Mouse (Mus musculus) midbrain, postnatal 0 days (tissue): ENCODE results near the gene Prkce. TPM values are rescaled to one million over a fixed set of nuclear protein-coding genes. Genes with fewer than 3 reads are reported as not detected.

ENCODE experiments used
- ATAC-seq: fragments of 200-750 bp; cut with Nextera tagmentation; 2 replicates; pipeline ENCODE4 v1.8.0; 2017; ENCODE audit warnings: moderate number of reproducible peaks, mild to moderate bottlenecking, moderate TSS enrichment, moderate library complexity; ENCODE audit not compliant: low FRiP score
- DNase-seq: peaks from one replicate; pipeline ENCODE4 v3.0.0-alpha.2; 2015; ENCODE audit warnings: low spot score
- H3K27ac ChIP-seq: fragments of 300-500 bp; sonication (generic); 2 replicates; pipeline ENCODE4 v1.5.1; 2014; ENCODE audit warnings: low read depth, mild to moderate bottlenecking, low read length, mixed read lengths
- H3K27me3 ChIP-seq: fragments of 300-500 bp; sonication (generic); 2 replicates; pipeline ENCODE4 v1.6.1; 2014; ENCODE audit warnings: low read length, control low read depth, mixed read lengths; ENCODE audit not compliant: insufficient read depth
- H3K36me3 ChIP-seq: fragments of 300-500 bp; sonication (generic); 2 replicates; pipeline ENCODE4 v1.6.1; 2014; ENCODE audit warnings: low read length, control low read depth, mixed read lengths; ENCODE audit not compliant: insufficient read depth
- H3K4me1 ChIP-seq: fragments of 300-500 bp; sonication (generic); 2 replicates; pipeline ENCODE4 v1.6.1; 2014; ENCODE audit warnings: mild to moderate bottlenecking, control low read depth, antibody characterized with exemption, low read length, mixed read lengths; ENCODE audit not compliant: insufficient read depth
- H3K4me2 ChIP-seq: fragments of 300-500 bp; sonication (generic); 2 replicates; pipeline ENCODE4 v1.6.1; 2014; ENCODE audit warnings: low read depth, mild to moderate bottlenecking, low read length, mixed read lengths; ENCODE audit not compliant: poor library complexity, severe bottlenecking
- H3K4me3 ChIP-seq: fragments of 300-500 bp; sonication (generic); 2 replicates; pipeline ENCODE4 v1.5.1; 2014; ENCODE audit warnings: low read depth, mild to moderate bottlenecking, low read length, moderate library complexity
- H3K9ac ChIP-seq: fragments of 300-500 bp; sonication (generic); replicated peaks from 2 replicates; pipeline ENCODE4 v1.6.1; 2014; ENCODE audit warnings: mild to moderate bottlenecking, low read length, moderate library complexity, mixed read lengths; ENCODE audit not compliant: poor library complexity, severe bottlenecking
- H3K9me3 ChIP-seq: fragments of 300-500 bp; sonication (generic); 2 replicates; pipeline ENCODE4 v1.6.1; 2016; ENCODE audit warnings: low read length, control low read depth
- CTCF ChIP-seq: IDR thresholded peaks from 2 replicates; pipeline ENCODE4 v1.5.1; 2016; ENCODE audit warnings: antibody characterized with exemption, mild to moderate bottlenecking
- WGBS: fragments of 180-500 bp; shearing (Covaris S2); extraction: QIAGEN DNeasy Blood & Tissue Kit; methylation state at CpG from one replicate; pipeline ENCODE4 v1.1.7; 2014; 5-methylcytosine and 5-hydroxymethylcytosine counted together
- polyA plus RNA-seq: library from polyadenylated mRNA; unstranded; fragments of >200 nt; fragmentation: Nextera tagmentation; extraction: Ambion mirVana; gene quantifications from 2 replicates; pipeline ENCODE4 v1.2.1, GENCODE M21; 2015
- total RNA-seq: library from RNA; depleted of rRNA; stranded (reverse); fragments of >200 nt; gene quantifications from 2 replicates; pipeline ENCODE4 v1.2.3, GENCODE M21; 2014

Prkce gene
- total and polyA plus RNA-seq, 2 experiments from 2014 or later: 61.0 to 64.5 TPM

- H3K27me3 ChIP-seq: no peaks in the 10 kb centered on the region
- DNase-seq (no peak), ATAC-seq (no peak)
- H3K4me3 ChIP-seq: no peak overlapping the region
- no peak overlapping the region for H3K9ac ChIP-seq
- no peak overlapping the region for H3K4me2 ChIP-seq
- 47% methylated on average over 7 of the region's 7 CpGs for WGBS
- H3K9me3 ChIP-seq: no peaks in the 10 kb centered on the region
- H3K27ac ChIP-seq: no peak overlapping the region
- peaks cover 3% of the 10 kb centered on the region; the same call in 1 of the 2 replicates for H3K4me1 ChIP-seq
- H3K36me3 ChIP-seq: no peaks in the 10 kb centered on the region
- TF ChIP-seq CTCF: no peak
These were observed 18.0 kb downstream of the Prkce start for GRCm38 (mm10) chr17:86185584-86185983.

GRCm38 (mm10) chr17:86187777-86188176 lies 20.2 kb downstream of the Prkce start:
- ATAC-seq: no peak
- H3K4me2 ChIP-seq: no peak overlapping the region
- peaks cover 3% of the 10 kb centered on the region; the same call in 1 of the 2 replicates for H3K4me1 ChIP-seq
- 89% methylated on average over 1 of the region's 1 CpGs for WGBS
- no peak overlapping the region for H3K9ac ChIP-seq
- H3K4me3 ChIP-seq: no peak overlapping the region
- no peak for DNase-seq
- no peak for TF ChIP-seq CTCF
- no peaks in the 10 kb centered on the region for H3K27me3 ChIP-seq
- no peaks in the 10 kb centered on the region for H3K9me3 ChIP-seq
- no peak overlapping the region for H3K27ac ChIP-seq
- no peaks in the 10 kb centered on the region for H3K36me3 ChIP-seq

GRCm38 (mm10) chr17:86193979-86194378 lies 26.4 kb downstream of the Prkce start:
- no peak overlapping the region for H3K27ac ChIP-seq
- ATAC-seq (no peak), DNase-seq (no peak)
- no peak overlapping the region for H3K9ac ChIP-seq
- no peak for TF ChIP-seq CTCF
- 96% methylated on average over 6 of the region's 6 CpGs for WGBS
- H3K4me2 ChIP-seq: no peak overlapping the region
- H3K9me3 ChIP-seq: no peaks in the 10 kb centered on the region
- no peaks in the 10 kb centered on the region for H3K36me3 ChIP-seq
- no peaks in the 10 kb centered on the region for H3K4me1 ChIP-seq
- H3K27me3 ChIP-seq: no peaks in the 10 kb centered on the region
- H3K4me3 ChIP-seq: no peak overlapping the region

GRCm38 (mm10) chr17:86194921-86195320 lies 27.3 kb downstream of the Prkce start:
- no peak overlapping the region for H3K9ac ChIP-seq
- TF ChIP-seq CTCF: no peak
- no peak for ATAC-seq
- no peak overlapping the region for H3K27ac ChIP-seq
- no peak overlapping the region for H3K4me2 ChIP-seq
- H3K4me3 ChIP-seq: no peak overlapping the region
- H3K4me1 ChIP-seq: no peaks in the 10 kb centered on the region
- no peaks in the 10 kb centered on the region for H3K9me3 ChIP-seq
- WGBS: 91% methylated on average over 8 of the region's 8 CpGs
- no peaks in the 10 kb centered on the region for H3K27me3 ChIP-seq
- no peak for DNase-seq
- no peaks in the 10 kb centered on the region for H3K36me3 ChIP-seq

GRCm38 (mm10) chr17:86198496-86199465 lies 31.2 kb downstream of the Prkce start:
- H3K4me3 ChIP-seq: no peak overlapping the region
- no peak for DNase-seq
- TF ChIP-seq CTCF: no peak
- no peak overlapping the region for H3K4me2 ChIP-seq
- 93% methylated on average over 16 of the region's 16 CpGs for WGBS
- no peak for ATAC-seq
- H3K9me3 ChIP-seq: no peaks in the 10 kb centered on the region
- H3K9ac ChIP-seq: no peak overlapping the region
- H3K27ac ChIP-seq: no peak overlapping the region
- H3K4me1 ChIP-seq: no peaks in the 10 kb centered on the region
- H3K36me3 ChIP-seq: no peaks in the 10 kb centered on the region
- H3K27me3 ChIP-seq: no peaks in the 10 kb centered on the region

GRCm38 (mm10) chr17:86201981-86202380 lies 34.4 kb downstream of the Prkce start:
- TF ChIP-seq CTCF: no peak
- WGBS: 93% methylated on average over 7 of the region's 7 CpGs
- no peak for ATAC-seq

More at GRCm38 (mm10) chr17:86201981-86202380, 34.4 kb downstream of the Prkce start:
- no peak overlapping the region for H3K9ac ChIP-seq
- H3K27me3 ChIP-seq: no peaks in the 10 kb centered on the region
- no peak overlapping the region for H3K27ac ChIP-seq
- no peaks in the 10 kb centered on the region for H3K4me1 ChIP-seq
- no peak overlapping the region for H3K4me2 ChIP-seq
- H3K9me3 ChIP-seq: no peaks in the 10 kb centered on the region
- H3K4me3 ChIP-seq: no peak overlapping the region
- no peak for DNase-seq
- no peaks in the 10 kb centered on the region for H3K36me3 ChIP-seq
